ENCODE assay signal across 22 mouse cellular contexts in genomic region chr3:69292628-69293027, GRCm38 (mm10). TPM values are rescaled to one million over a fixed set of nuclear protein-coding genes. Genes with fewer than 3 reads are reported as not detected.
DNase-seq lines count a peak whose midpoint lies in the region; ATAC-seq and TF ChIP-seq lines count a peak whose summit lies in the region.
"Had no signal": no experiment of that assay in that cellular context is flagged by ENCODE, and none has a peak within 500 bp of the region (broad histone marks: within the 10 kb centered on the region; RNA-seq: fewer than 3 reads in every experiment).

No protein-coding gene starts in this region.

- H3K9me3 ChIP-seq in kidney, embryonic 16.5 days (ENCODE audit: low read length): no peaks in the 10 kb centered on the region
- H3K9me3 ChIP-seq: embryonic facial prominence, embryonic 12.5 days; forebrain, embryonic 13.5 days; heart, embryonic 12.5 days; hindbrain, embryonic 13.5 days; limb, embryonic 15.5 days; liver, embryonic 15.5 days had no signal

- no peak for TF ChIP-seq CTCF in kidney, adult 2 months (conservative IDR thresholded peaks at IDR 0.05; ENCODE audit: insufficient read depth, insufficient read length, low read depth, low read length)
- no peak for TF ChIP-seq CTCF in lung, adult 2 months (IDR thresholded peaks at IDR 0.05; ENCODE audit: insufficient read depth, low read length)

- H3K27me3 ChIP-seq in kidney, adult 2 months (replicated peaks; ENCODE audit: control insufficient read depth, insufficient read depth, low read length): no peaks in the 10 kb centered on the region
- no peaks in the 10 kb centered on the region for H3K27me3 ChIP-seq in kidney, embryonic 16.5 days (ENCODE audit: insufficient read depth, low read length)
- H3K27me3 ChIP-seq: embryonic facial prominence, embryonic 12.5 days; forebrain, embryonic 13.5 days; heart, embryonic 12.5 days; hindbrain, embryonic 13.5 days; limb, embryonic 15.5 days; liver, embryonic 15.5 days had no signal

- H3K4me2 ChIP-seq in kidney, embryonic 16.5 days (replicated peaks; ENCODE audit: low read depth, low read length): no peak overlapping the region
- H3K4me2 ChIP-seq: embryonic facial prominence, embryonic 12.5 days; forebrain, embryonic 13.5 days; heart, embryonic 12.5 days; hindbrain, embryonic 13.5 days; limb, embryonic 15.5 days; liver, embryonic 15.5 days; midbrain, embryonic 11.5 days had no signal

- peak; percentile 47 to 52 for DNase-seq in cerebellum, postnatal 14 days
- peak; percentile 27 for DNase-seq in kidney, adult 2 months
- peak; percentile 37 for DNase-seq in lung, adult 2 months
- DNase-seq in lung, postnatal 36 days: peak; percentile 70
- DNase-seq in thymus, postnatal 4 days: no peak
- DNase-seq: B cell, adult 2 months; layer of hippocampus, postnatal 36 days; retina, postnatal 1 day; thymus, postnatal 25 days had no signal

- H3K9ac ChIP-seq in kidney, embryonic 16.5 days (replicated peaks; ENCODE audit: low read length): no peak overlapping the region
- H3K9ac ChIP-seq: embryonic facial prominence, embryonic 12.5 days; forebrain, embryonic 13.5 days; heart, embryonic 12.5 days; hindbrain, embryonic 13.5 days; limb, embryonic 15.5 days; liver, embryonic 15.5 days had no signal

- no peak overlapping the region for H3K4me3 ChIP-seq in kidney, adult 2 months (ENCODE audit: insufficient read depth, low read depth, low read length)
- H3K4me3 ChIP-seq in kidney, embryonic 16.5 days (ENCODE audit: low read length): no peak overlapping the region
- no peak overlapping the region for H3K4me3 ChIP-seq in lung, adult 2 months (replicated peaks; ENCODE audit: extremely low read depth, low read depth, low read length)
- H3K4me3 ChIP-seq: embryonic facial prominence, embryonic 12.5 days; erythroblast, embryonic 14.5 days; forebrain, embryonic 13.5 days; heart, embryonic 12.5 days; hindbrain, embryonic 13.5 days; layer of hippocampus, adult 2 months; limb, embryonic 15.5 days; liver, embryonic 15.5 days had no signal

- no peaks in the 10 kb centered on the region for H3K4me1 ChIP-seq in kidney, adult 2 months (ENCODE audit: control insufficient read depth, insufficient read depth, low read length)
- 0 out of 2 replicates have a peak, but pooled peaks cover 3% of the 10 kb centered on the region for H3K4me1 ChIP-seq in kidney, embryonic 16.5 days (ENCODE audit: insufficient read depth, low read length)
- H3K4me1 ChIP-seq in lung, adult 2 months (ENCODE audit: control insufficient read depth, insufficient read depth, low read length): no peaks in the 10 kb centered on the region
- H3K4me1 ChIP-seq: embryonic facial prominence, embryonic 12.5 days; liver, embryonic 15.5 days had no signal

- TF ChIP-seq POLR2A in kidney, adult 2 months (IDR thresholded peaks at IDR 0.05; ENCODE audit: low read depth, low read length): no peak
- no peak for TF ChIP-seq POLR2A in lung, adult 2 months (IDR thresholded peaks at IDR 0.05; ENCODE audit: borderline replicate concordance, extremely low read depth, low read depth, low read length)

- H3K27ac ChIP-seq in kidney, adult 2 months (ENCODE audit: insufficient read depth, low read depth, low read length): no peak overlapping the region
- no peak overlapping the region for H3K27ac ChIP-seq in kidney, embryonic 16.5 days (ENCODE audit: low read length)
- H3K27ac ChIP-seq: embryonic facial prominence, embryonic 12.5 days; forebrain, embryonic 13.5 days; hindbrain, embryonic 13.5 days; layer of hippocampus, adult 2 months; limb, embryonic 15.5 days; liver, embryonic 15.5 days; stomach, postnatal 0 days had no signal

- no peak for ATAC-seq in cerebellum, adult (ENCODE audit: insufficient number of reproducible peaks, low FRiP score, low TSS enrichment)
- no peak for ATAC-seq in kidney, embryonic 16.5 days (ENCODE audit: low FRiP score, low TSS enrichment)
- ATAC-seq: forebrain, embryonic 13.5 days; inflammation-experienced regulatory T-cells, adult 6 months had no signal

- WGBS in kidney, adult 2 months: 36% methylated on average over 1 of the region's 1 CpGs
- WGBS in kidney, embryonic 16.5 days: 83% methylated on average over 1 of the region's 1 CpGs
- 63% methylated on average over 1 of the region's 1 CpGs for WGBS in lung, adult 2 months

- H3K36me3 ChIP-seq in kidney, adult 2 months (ENCODE audit: control insufficient read depth, insufficient read depth, low read length): no peaks in the 10 kb centered on the region
- no peaks in the 10 kb centered on the region for H3K36me3 ChIP-seq in kidney, embryonic 16.5 days (ENCODE audit: insufficient read depth, low read length)
- H3K36me3 ChIP-seq: embryonic facial prominence, embryonic 12.5 days; heart, embryonic 12.5 days; hindbrain, embryonic 13.5 days; limb, embryonic 15.5 days; liver, embryonic 15.5 days had no signal

RNA-seq across cellular contexts. Expression of gene Ppm1l, which starts 24.0 kb away (rescaled TPM):
- polyA plus RNA-seq in kidney, adult 2 months (2012; rRNA removed): 4.0 TPM in 2 replicates
- 5.7 and 6.0 TPM in 2 replicates for polyA plus RNA-seq in kidney, embryonic 16.5 days (2015; fragmentation: Nextera tagmentation; extraction: Ambion mirVana)
- polyA plus RNA-seq in lung, adult 2 months (2012; rRNA removed): 3.0 and 5.2 TPM in 2 replicates
